Mouse (Mus musculus) cerebellum, adult 2 months (tissue): ENCODE data around the gene Slc26a11.

Experiments
- CTCF ChIP-seq: fragments of 200-500 bp; IDR thresholded peaks from 2 replicates; pipeline ENCODE4 v1.5.1; 2011; ENCODE audit warnings: low read depth, mild to moderate bottlenecking, control low read depth, low read length, moderate library complexity, borderline replicate concordance; ENCODE audit not compliant: insufficient read depth
- POLR2A ChIP-seq: fragments of 200-500 bp; IDR thresholded peaks from 2 replicates; pipeline ENCODE4 v1.6.1; 2011; ENCODE audit warnings: low read length, control low read depth, borderline replicate concordance; ENCODE audit not compliant: insufficient read depth

- no peak for TF ChIP-seq POLR2A
- TF ChIP-seq CTCF = no peak
Measured at GRCm38 (mm10) chr11:119338271-119339059, 16.9 kb upstream of the Slc26a11 start.
